Mouse (Mus musculus): Measurements from ENCODE around the gene Dnttip1. TPM values are rescaled to one million over a fixed set of nuclear protein-coding genes. Genes with fewer than 3 reads are reported as not detected.

The Dnttip1 gene
- total and polyA plus RNA-seq, 2 experiments from 2014 or later = 26.1 to 60.1 TPM

- WGBS = 86% methylated on average over 2 of the region's 2 CpGs
- no peak for ATAC-seq
Observed at GRCm38 (mm10) chr2:164752454-164752853, 6.7 kb downstream of the Dnttip1 start.

GRCm38 (mm10) chr2:164754105-164754504 is 8.3 kb downstream of the Dnttip1 start:
- Histone ChIP-seq H3K9me3 (ENCODE audit: low read length) (no peaks in the 10 kb centered on the region), H3K4me1 (ENCODE audit: insufficient read depth) (no peaks in the 10 kb centered on the region)
- 87% methylated on average over 11 of the region's 11 CpGs for WGBS

More at GRCm38 (mm10) chr2:164752454-164752853, 6.7 kb downstream of the Dnttip1 start:
- H3K4me1 ChIP-seq (ENCODE audit: insufficient read depth) = no peaks in the 10 kb centered on the region
- no peaks in the 10 kb centered on the region for H3K27me3 ChIP-seq (ENCODE audit: insufficient read depth, low read length)
- peaks cover 60% of the 10 kb centered on the region for H3K36me3 ChIP-seq (ENCODE audit: insufficient read depth)
- no peak for DNase-seq
- H3K4me2 ChIP-seq (ENCODE audit: low read depth) = no peak overlapping the region
- TF ChIP-seq CTCF (IDR thresholded peaks at IDR 0.05; ENCODE audit: low read depth) = no peak
- H3K9me3 ChIP-seq (ENCODE audit: low read length) = no peaks in the 10 kb centered on the region
- no peak overlapping the region for H3K4me3 ChIP-seq (ENCODE audit: low read depth, low read length)
- H3K9ac ChIP-seq = no peak overlapping the region
- no peak overlapping the region for H3K27ac ChIP-seq (ENCODE audit: low read depth, low read length)

GRCm38 (mm10) chr2:164754800-164755199 is 9.0 kb downstream of the Dnttip1 start:
- H3K27me3 ChIP-seq (ENCODE audit: insufficient read depth, low read length) = no peaks in the 10 kb centered on the region
- H3K36me3 ChIP-seq (ENCODE audit: insufficient read depth) = peaks cover 75% of the 10 kb centered on the region
- no peak for TF ChIP-seq CTCF (IDR thresholded peaks at IDR 0.05; ENCODE audit: low read depth)

More at GRCm38 (mm10) chr2:164754105-164754504, 8.3 kb downstream of the Dnttip1 start:
- no peak overlapping the region for H3K9ac ChIP-seq
- no peak for TF ChIP-seq CTCF (IDR thresholded peaks at IDR 0.05; ENCODE audit: low read depth)
- H3K4me3 ChIP-seq (ENCODE audit: low read depth, low read length) = no peak overlapping the region
- no peak for ATAC-seq
- H3K27ac ChIP-seq (ENCODE audit: low read depth, low read length) = no peak overlapping the region
- H3K4me2 ChIP-seq (ENCODE audit: low read depth) = no peak overlapping the region
- peaks cover 68% of the 10 kb centered on the region for H3K36me3 ChIP-seq (ENCODE audit: insufficient read depth)
- H3K27me3 ChIP-seq (ENCODE audit: insufficient read depth, low read length) = no peaks in the 10 kb centered on the region
- DNase-seq = no peak

GRCm38 (mm10) chr2:164757841-164758240 is 12.1 kb downstream of the Dnttip1 start:
- H3K27ac ChIP-seq (ENCODE audit: low read depth, low read length) = no peak overlapping the region
- peaks cover 93% of the 10 kb centered on the region for H3K36me3 ChIP-seq (ENCODE audit: insufficient read depth)
- no peak for TF ChIP-seq CTCF (IDR thresholded peaks at IDR 0.05; ENCODE audit: low read depth)
- H3K4me1 ChIP-seq (ENCODE audit: insufficient read depth) = no peaks in the 10 kb centered on the region
- DNase-seq (no peak), ATAC-seq (no peak)
- no peak overlapping the region for H3K9ac ChIP-seq
- no peak overlapping the region for H3K4me2 ChIP-seq (ENCODE audit: low read depth)
- no peaks in the 10 kb centered on the region for H3K27me3 ChIP-seq (ENCODE audit: insufficient read depth, low read length)
- H3K4me3 ChIP-seq (ENCODE audit: low read depth, low read length) = no peak overlapping the region
- WGBS = 94% methylated on average over 10 of the region's 11 CpGs
- no peaks in the 10 kb centered on the region for H3K9me3 ChIP-seq (ENCODE audit: low read length)

More at GRCm38 (mm10) chr2:164754800-164755199, 9.0 kb downstream of the Dnttip1 start:
- Histone ChIP-seq H3K4me2 (ENCODE audit: low read depth) (no peak overlapping the region), H3K9ac (no peak overlapping the region), H3K4me1 (ENCODE audit: insufficient read depth) (no peaks in the 10 kb centered on the region), H3K9me3 (ENCODE audit: low read length) (no peaks in the 10 kb centered on the region), H3K4me3 (ENCODE audit: low read depth, low read length) (no peak overlapping the region), H3K27ac (ENCODE audit: low read depth, low read length) (no peak overlapping the region)
- 89% methylated on average over 2 of the region's 2 CpGs for WGBS
- DNase-seq = no peak
- no peak for ATAC-seq

- TF ChIP-seq CTCF (IDR thresholded peaks at IDR 0.05; ENCODE audit: low read depth) = no peak
- ATAC-seq (no peak), DNase-seq (no peak)
- H3K27me3 ChIP-seq (ENCODE audit: insufficient read depth, low read length) = no peaks in the 10 kb centered on the region
- H3K4me1 ChIP-seq (ENCODE audit: insufficient read depth) = no peaks in the 10 kb centered on the region
- WGBS = 83% methylated on average over 1 of the region's 1 CpGs
- no peak overlapping the region for H3K9ac ChIP-seq
- no peaks in the 10 kb centered on the region for H3K9me3 ChIP-seq (ENCODE audit: low read length)
- H3K4me3 ChIP-seq (ENCODE audit: low read depth, low read length) = no peak overlapping the region
- H3K4me2 ChIP-seq (ENCODE audit: low read depth) = no peak overlapping the region
- no peak overlapping the region for H3K27ac ChIP-seq (ENCODE audit: low read depth, low read length)
- H3K36me3 ChIP-seq (ENCODE audit: insufficient read depth) = peaks cover 98% of the 10 kb centered on the region
Observed at GRCm38 (mm10) chr2:164758692-164759091, 12.9 kb downstream of the Dnttip1 start.

- Histone ChIP-seq H3K4me2 (ENCODE audit: low read depth) (no peak overlapping the region), H3K36me3 (ENCODE audit: insufficient read depth) (peaks cover 90% of the 10 kb centered on the region), H3K9ac (no peak overlapping the region), H3K9me3 (ENCODE audit: low read length) (no peaks in the 10 kb centered on the region), H3K27ac (ENCODE audit: low read depth, low read length) (no peak overlapping the region), H3K4me1 (ENCODE audit: insufficient read depth) (no peaks in the 10 kb centered on the region), H3K4me3 (ENCODE audit: low read depth, low read length) (no peak overlapping the region), H3K27me3 (ENCODE audit: insufficient read depth, low read length) (no peaks in the 10 kb centered on the region)
- TF ChIP-seq CTCF (IDR thresholded peaks at IDR 0.05; ENCODE audit: low read depth) = no peak
- DNase-seq (no peak), ATAC-seq (no peak)
- 90% methylated on average over 4 of the region's 4 CpGs for WGBS
Observed at GRCm38 (mm10) chr2:164760059-164760833, 14.5 kb downstream of the Dnttip1 start.

GRCm38 (mm10) chr2:164761502-164761901 is 15.7 kb downstream of the Dnttip1 start:
- H3K4me3 ChIP-seq (ENCODE audit: low read depth, low read length) = no peak overlapping the region
- WGBS = 87% methylated on average over 2 of the region's 2 CpGs
- H3K9me3 ChIP-seq (ENCODE audit: low read length) = no peaks in the 10 kb centered on the region
- no peak for TF ChIP-seq CTCF (IDR thresholded peaks at IDR 0.05; ENCODE audit: low read depth)
- H3K27me3 ChIP-seq (ENCODE audit: insufficient read depth, low read length) = no peaks in the 10 kb centered on the region
- peaks cover 89% of the 10 kb centered on the region for H3K36me3 ChIP-seq (ENCODE audit: insufficient read depth)
- H3K9ac ChIP-seq = no peak overlapping the region
- DNase-seq = no peak
- no peak overlapping the region for H3K4me2 ChIP-seq (ENCODE audit: low read depth)
- no peaks in the 10 kb centered on the region for H3K4me1 ChIP-seq (ENCODE audit: insufficient read depth)
- no peak for ATAC-seq
- H3K27ac ChIP-seq (ENCODE audit: low read depth, low read length) = no peak overlapping the region
